Mouse (Mus musculus): ENCODE data around the gene Lrrc46.

DNA sequence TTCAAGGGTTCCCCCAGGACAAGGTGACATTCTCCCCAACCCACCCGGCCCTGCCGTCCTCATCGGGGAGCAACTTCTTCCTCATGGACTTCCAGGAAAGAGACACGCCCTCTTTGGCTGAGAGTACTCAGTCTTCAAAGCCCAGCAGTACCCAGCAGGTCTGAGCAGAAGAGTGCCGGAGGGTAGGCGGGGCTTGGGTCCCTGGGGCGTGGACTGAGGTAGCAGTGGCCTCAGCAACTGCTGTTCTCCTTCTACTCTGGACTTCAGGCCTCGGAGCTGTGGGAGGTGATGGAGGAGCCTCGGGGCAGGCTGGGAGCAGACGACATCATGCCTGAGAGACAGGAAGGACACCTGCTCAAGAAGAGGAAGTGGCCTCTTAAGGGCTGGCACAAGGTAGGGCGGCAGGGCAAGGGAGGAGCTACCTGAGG is 11.0 kb upstream of the Lrrc46 start:
- TF ChIP-seq CTCF (IDR thresholded peaks at IDR 0.05; ENCODE audit: low read depth) (no peak), EP300 (IDR thresholded peaks at IDR 0.05; ENCODE audit: low read depth) (no peak)

Data from heart, postnatal 0 days (tissue).